Mouse (Mus musculus): ENCODE results near the gene Mapk7. TPM values are rescaled to one million over a fixed set of nuclear protein-coding genes. Genes with fewer than 3 reads are reported as not detected.
A peak's percentile ranks its signal among the peaks of the same experiment; 100 is the strongest.

Gene Mapk7
- polyA plus RNA-seq, 1 experiment = 32.2 TPM

DNA sequence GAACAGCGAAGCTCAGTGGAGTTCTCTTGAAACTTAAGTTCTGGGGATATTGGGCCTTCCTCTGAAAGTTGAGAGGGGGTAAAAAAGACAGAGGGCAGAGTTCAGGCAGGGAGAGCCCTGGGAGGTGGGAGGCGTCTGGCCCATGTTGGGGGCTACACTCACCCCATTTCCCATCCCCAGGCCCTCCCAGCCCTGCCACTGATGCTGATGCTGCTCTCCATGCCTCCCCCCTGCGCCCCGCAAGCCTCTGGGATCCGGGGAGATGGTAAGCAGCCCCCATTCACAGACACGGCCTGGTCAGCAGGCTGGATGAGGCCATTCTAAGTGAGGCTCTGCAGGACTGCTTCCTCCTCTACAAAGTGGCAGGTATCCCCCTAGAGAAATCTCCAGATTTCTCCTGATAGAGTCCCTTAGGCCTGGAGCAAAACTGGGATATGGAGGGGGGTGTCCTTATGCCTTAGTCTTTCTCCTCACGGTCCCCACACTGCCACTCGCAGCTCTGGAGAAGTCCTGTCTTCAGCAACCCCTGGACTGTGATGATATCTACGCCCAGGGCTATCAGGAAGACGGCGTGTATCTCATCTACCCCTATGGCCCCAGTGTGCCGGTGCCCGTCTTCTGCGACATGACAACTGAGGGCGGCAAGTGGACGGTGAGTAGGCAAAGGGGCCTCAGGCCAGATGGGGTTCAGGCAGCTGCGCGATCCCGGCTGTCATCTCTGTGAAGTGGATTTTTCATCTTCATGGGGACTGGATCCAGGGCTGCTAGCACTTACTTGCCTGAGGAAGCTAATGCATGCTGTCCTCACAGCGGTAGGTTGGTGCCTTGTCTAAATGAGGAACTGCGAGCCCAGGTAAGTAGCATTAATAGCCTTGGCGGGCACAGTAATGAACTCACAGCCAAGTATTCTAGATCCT is 8.4 kb downstream of the Mapk7 start:
- no peak for TF ChIP-seq CTCF (IDR thresholded peaks at IDR 0.05; ENCODE audit: extremely low read depth, insufficient read depth, low read length)
- TF ChIP-seq POLR2A (IDR thresholded peaks at IDR 0.05; ENCODE audit: extremely low read depth, insufficient read depth, low read length) = no peak
- Histone ChIP-seq H3K4me3 (ENCODE audit: insufficient read depth, low read length) (no peak overlapping the region), H3K4me1 (ENCODE audit: control insufficient read depth, insufficient read depth, low read length) (peaks cover 1% of the 10 kb centered on the region; the same call in 1 of the 2 replicates), H3K27ac (ENCODE audit: insufficient read depth, low read length) (no peak overlapping the region)

DNA sequence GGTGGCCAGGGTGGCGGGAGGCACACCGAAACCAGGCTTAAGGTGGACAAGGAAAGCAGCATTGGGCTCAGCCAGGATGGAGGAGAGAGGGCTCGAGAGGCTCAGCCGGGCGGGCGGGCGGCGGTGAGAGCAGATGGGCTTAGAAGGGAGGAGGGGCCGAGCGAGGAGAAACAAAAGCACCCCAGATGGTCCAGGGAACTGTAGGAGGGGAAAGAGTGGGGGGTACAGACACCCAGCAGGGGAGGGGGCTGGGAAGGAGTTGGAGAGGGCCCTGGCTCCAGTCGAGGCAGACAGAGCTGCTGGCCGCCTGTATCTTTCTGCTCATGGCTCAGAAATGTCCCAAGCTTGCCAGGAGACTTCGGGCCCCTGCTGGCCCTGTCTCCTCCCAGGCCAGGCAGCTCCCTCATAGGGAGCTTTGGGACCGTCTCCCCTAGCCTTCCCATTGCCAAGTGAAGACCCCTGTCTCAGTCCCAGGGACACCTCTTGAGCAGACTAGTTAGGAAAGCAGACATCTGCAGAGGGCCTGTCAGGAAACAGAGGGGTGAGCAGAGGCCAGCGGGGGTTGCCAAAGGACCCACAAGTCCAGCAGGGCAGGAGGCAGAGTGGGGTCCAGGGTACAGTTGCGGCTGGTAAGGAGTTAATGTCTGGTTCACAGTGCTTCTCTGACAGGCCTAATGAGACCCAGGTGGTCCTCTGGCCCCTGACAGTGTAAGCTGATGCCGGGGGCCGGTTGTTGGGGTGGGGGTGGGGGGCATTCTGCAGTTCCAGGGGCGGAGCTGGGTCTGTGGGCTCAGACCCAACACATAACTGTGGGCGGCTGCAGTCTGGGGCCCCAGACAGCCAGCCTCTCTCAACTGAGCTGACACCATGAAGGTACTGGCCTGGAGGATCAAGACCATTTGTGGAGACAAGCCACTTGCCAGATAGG is 9.3 kb downstream of the Mapk7 start, which contains the start of gene Mfap4:
Gene Mfap4 (plus strand): TSS at position 819 of the 928 bp plus-strand sequence.
- no peak for TF ChIP-seq CTCF (IDR thresholded peaks at IDR 0.05; ENCODE audit: extremely low read depth, insufficient read depth, low read length)
- TF ChIP-seq POLR2A (IDR thresholded peaks at IDR 0.05; ENCODE audit: extremely low read depth, insufficient read depth, low read length) = no peak
- Histone ChIP-seq H3K4me3 (ENCODE audit: insufficient read depth, low read length) (no peak within 1 kb of the TSS), H3K27ac (ENCODE audit: insufficient read depth, low read length) (no peak within 1 kb of the TSS), H3K4me1 (ENCODE audit: control insufficient read depth, insufficient read depth, low read length) (peaks cover 1% of the 10 kb centered on the region; the same call in 1 of the 2 replicates)

DNA sequence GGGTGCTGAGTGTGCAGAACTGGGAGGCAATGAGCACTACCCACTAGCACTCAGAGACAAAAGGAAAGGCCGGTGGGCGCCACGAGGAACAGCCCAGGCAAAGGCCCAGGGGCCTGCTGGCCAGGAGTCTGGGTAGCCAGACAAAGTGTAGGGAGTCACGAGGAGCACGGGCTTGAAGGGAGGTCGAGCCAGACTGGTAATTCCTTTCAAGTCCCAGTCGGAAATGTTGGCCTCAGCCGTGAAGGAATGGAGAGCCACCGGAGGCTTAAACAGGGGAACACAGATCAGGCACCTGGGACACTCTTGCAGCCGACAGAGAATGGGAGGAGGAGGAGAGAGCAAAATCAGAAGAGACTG is 10.0 kb downstream of the Mapk7 start:
- TF ChIP-seq POLR2A (IDR thresholded peaks at IDR 0.05; ENCODE audit: extremely low read depth, insufficient read depth, low read length) = no peak
- no peak for TF ChIP-seq CTCF (IDR thresholded peaks at IDR 0.05; ENCODE audit: extremely low read depth, insufficient read depth, low read length)
- Histone ChIP-seq H3K4me1 (ENCODE audit: control insufficient read depth, insufficient read depth, low read length) (peaks cover 1% of the 10 kb centered on the region; the same call in 1 of the 2 replicates), H3K27ac (ENCODE audit: insufficient read depth, low read length) (no peak overlapping the region)

DNA sequence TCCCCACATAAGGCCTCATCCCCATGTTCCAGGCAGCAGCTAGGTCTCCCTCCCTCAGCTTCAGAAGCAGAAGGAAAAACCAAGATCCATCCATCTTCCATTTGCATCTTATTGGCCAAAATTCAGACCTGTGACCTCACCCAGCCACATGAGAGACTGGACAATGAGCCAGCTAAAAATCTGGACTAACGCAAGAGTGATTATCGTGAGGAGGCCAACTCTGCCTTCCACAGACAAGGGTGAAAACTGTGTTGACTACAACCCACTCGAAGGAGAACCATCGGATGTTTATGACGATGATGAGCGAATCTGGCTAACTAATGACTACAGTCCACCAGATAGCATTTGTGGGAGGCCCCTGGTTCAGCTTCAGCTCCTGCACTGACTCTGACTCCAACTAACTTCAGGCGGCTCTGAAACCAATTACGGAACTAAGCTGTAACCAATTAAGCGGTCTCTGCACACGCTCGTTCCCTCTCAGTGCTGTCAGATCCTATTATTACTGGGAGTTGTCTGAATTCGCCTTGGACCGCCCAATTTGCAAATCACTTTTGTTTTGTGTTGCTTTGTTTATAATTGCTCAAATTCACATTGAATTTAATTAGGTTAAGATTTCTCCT is 10.9 kb downstream of the Mapk7 start:
- H3K27ac ChIP-seq (ENCODE audit: insufficient read depth, low read length) = no peak overlapping the region
- peaks cover 1% of the 10 kb centered on the region; the same call in 1 of the 2 replicates for H3K4me1 ChIP-seq (ENCODE audit: control insufficient read depth, insufficient read depth, low read length)
- TF ChIP-seq POLR2A (IDR thresholded peaks at IDR 0.05; ENCODE audit: extremely low read depth, insufficient read depth, low read length) (no peak), CTCF (IDR thresholded peaks at IDR 0.05; ENCODE audit: extremely low read depth, insufficient read depth, low read length) (no peak)
- H3K4me3 ChIP-seq (ENCODE audit: insufficient read depth, low read length) = no peak overlapping the region

More for the DNA sequence above, 10.0 kb downstream of the Mapk7 start:
- no peak overlapping the region for H3K4me3 ChIP-seq (ENCODE audit: insufficient read depth, low read length)

DNA sequence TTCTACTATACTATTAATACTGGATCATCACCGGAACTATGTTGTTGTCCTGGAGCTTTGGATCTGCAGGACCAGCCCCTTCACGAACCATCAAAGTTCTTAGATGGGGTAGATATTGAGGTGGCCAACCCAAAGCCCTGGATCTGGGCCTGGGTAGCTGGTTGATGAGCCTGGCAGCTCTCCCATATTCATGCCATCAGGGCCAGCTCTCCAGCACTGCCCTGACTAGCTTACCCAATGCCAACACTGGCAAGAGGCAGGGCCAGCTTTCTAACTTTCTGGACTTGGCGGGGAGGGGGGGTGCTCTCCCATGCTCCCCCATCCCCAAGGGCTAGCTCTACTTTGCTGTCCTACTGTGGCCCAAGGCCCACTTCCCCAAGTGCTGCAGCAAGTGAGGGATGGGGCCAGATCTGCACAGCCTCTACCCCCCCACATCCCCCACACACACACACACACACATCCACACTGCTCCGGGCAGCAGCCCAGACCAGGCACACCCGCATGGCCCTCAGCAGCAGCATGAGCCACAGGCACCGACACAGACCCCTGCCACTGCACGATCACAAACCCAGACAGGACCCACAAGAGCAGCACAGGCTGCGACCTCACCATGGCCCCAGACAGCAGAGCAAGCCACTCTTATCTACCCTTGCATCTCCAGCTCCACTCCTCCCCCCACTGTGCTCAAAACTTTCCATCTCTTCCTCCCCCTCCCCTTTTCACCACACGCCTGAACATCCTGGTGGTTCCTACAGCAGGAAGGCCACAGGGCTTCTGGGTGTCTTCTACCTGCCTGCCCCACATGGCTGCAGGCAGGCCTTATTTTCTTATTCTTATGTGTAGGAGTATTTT is 12.7 kb downstream of the Mapk7 start:
- Histone ChIP-seq H3K4me1 (ENCODE audit: control insufficient read depth, insufficient read depth, low read length) (peaks cover 1% of the 10 kb centered on the region; the same call in 1 of the 2 replicates), H3K27ac (ENCODE audit: insufficient read depth, low read length) (no peak overlapping the region), H3K4me3 (ENCODE audit: insufficient read depth, low read length) (no peak overlapping the region)
- no peak for TF ChIP-seq POLR2A (IDR thresholded peaks at IDR 0.05; ENCODE audit: extremely low read depth, insufficient read depth, low read length)
- TF ChIP-seq CTCF (IDR thresholded peaks at IDR 0.05; ENCODE audit: extremely low read depth, insufficient read depth, low read length) = no peak

DNA sequence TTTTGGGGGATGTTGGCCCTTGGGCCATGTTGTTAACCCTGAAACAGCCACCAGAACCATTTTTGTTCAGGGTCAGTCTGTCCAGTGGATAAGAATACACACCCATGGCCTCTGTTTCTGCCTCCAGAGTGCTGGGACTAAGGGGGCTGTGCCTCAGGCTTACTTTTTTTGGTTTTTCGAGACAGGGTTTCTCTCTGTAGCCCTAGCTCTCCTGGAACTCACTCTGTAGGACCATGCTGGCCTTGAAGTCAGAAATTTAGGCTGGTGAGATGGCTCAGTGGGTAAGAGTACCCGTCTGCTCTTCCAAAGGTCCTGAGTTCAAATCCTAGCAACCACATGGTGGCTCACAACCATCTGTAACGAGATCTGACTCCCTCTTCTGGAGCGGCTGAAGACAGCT is 15.4 kb downstream of the Mapk7 start:
- peaks cover 1% of the 10 kb centered on the region; the same call in 1 of the 2 replicates for H3K4me1 ChIP-seq (ENCODE audit: control insufficient read depth, insufficient read depth, low read length)
- no peak for TF ChIP-seq POLR2A (IDR thresholded peaks at IDR 0.05; ENCODE audit: extremely low read depth, insufficient read depth, low read length)
- TF ChIP-seq CTCF (IDR thresholded peaks at IDR 0.05; ENCODE audit: extremely low read depth, insufficient read depth, low read length) = no peak
- no peak overlapping the region for H3K4me3 ChIP-seq (ENCODE audit: insufficient read depth, low read length)
- H3K27ac ChIP-seq (ENCODE audit: insufficient read depth, low read length) = no peak overlapping the region

DNA sequence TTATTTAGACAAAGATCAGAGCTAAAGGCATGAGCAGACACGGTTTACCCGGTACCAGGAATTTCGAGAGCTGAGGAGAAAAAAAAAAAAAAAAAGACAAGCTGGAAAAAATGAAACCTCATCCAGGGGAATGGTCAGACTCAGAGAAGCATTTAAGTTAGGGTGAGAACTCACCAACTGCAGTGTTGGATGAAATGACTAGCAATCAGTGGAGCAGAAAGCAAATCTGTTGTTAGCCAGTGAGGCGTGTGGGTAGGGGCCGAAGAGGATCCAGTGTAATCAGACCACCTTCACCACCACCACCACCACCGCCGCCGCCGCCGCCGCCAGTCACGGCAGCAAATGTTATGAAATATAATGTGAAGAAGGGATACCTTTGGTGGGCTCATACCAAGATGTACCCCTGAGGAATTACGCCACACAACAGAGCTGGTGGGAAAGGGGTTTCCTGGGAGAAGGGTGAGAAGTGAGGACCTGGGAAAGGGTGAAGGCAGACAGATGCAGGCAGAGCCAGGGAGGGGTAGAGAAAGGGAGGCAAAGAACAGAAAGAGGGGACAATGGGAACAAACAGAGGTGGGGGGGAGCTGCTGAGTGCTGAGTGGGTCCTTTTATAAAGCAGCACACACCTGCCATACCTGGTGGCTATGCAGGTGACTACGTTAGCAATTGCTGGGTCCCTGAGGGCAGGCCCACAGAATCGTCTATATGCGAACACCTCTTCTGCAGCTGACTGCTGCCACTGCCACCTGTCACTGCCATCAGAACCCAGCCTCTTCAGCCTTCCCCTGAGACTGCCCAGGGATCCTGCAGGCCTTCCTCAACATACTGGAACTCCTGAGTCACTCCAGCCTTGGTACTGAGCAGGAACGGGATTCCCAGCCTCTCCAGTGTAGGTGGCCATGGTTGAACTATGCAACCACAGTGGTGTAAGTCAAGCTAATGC is 16.4 kb downstream of the Mapk7 start:
- TF ChIP-seq POLR2A (IDR thresholded peaks at IDR 0.05; ENCODE audit: extremely low read depth, insufficient read depth, low read length) (no peak), CTCF (IDR thresholded peaks at IDR 0.05; ENCODE audit: extremely low read depth, insufficient read depth, low read length) (no peak)
- Histone ChIP-seq H3K4me1 (ENCODE audit: control insufficient read depth, insufficient read depth, low read length) (peaks cover 1% of the 10 kb centered on the region; the same call in 1 of the 2 replicates), H3K27ac (ENCODE audit: insufficient read depth, low read length) (no peak overlapping the region), H3K4me3 (ENCODE audit: insufficient read depth, low read length) (peak overlapping the region; percentile 26; the same call in 1 of the 2 replicates)

Measured in cortical plate, adult 2 months (tissue).